Mouse (Mus musculus): ENCODE measurements around the gene Nfkbib. TPM values are rescaled to one million over a fixed set of nuclear protein-coding genes. Genes with fewer than 3 reads are reported as not detected.

Nfkbib gene
- polyA plus RNA-seq, 1 experiment from 2014 or later = 70.2 TPM

GRCm38 (mm10) chr7:28790066-28790806, 22.9 kb upstream of the Nfkbib start:
- ATAC-seq = peak; percentile 65; the same call in 1 of the 2 replicates
- Histone ChIP-seq H3K27ac (ENCODE audit: low read depth, low read length) (no peak overlapping the region), H3K27me3 (replicated peaks; ENCODE audit: control insufficient read depth, insufficient read depth, low read length) (no peaks in the 10 kb centered on the region), H3K4me3 (ENCODE audit: low read length) (no peak overlapping the region), H3K9me3 (ENCODE audit: control insufficient read depth, low read length) (no peaks in the 10 kb centered on the region), H3K36me3 (ENCODE audit: control insufficient read depth, insufficient read depth, low read length) (peaks cover 3% of the 10 kb centered on the region), H3K4me1 (ENCODE audit: control insufficient read depth, insufficient read depth, low read depth, low read length) (no peaks in the 10 kb centered on the region), H3K9ac (ENCODE audit: low read depth, low read length) (no peak overlapping the region), H3K4me2 (ENCODE audit: low read length) (no peak overlapping the region)
- WGBS = 50% methylated on average over 8 of the region's 8 CpGs

GRCm38 (mm10) chr7:28789235-28789634, 21.9 kb upstream of the Nfkbib start:
- Histone ChIP-seq H3K4me3 (ENCODE audit: low read length) (no peak overlapping the region), H3K9me3 (ENCODE audit: control insufficient read depth, low read length) (no peaks in the 10 kb centered on the region), H3K4me2 (ENCODE audit: low read length) (no peak overlapping the region), H3K27ac (ENCODE audit: low read depth, low read length) (no peak overlapping the region), H3K27me3 (replicated peaks; ENCODE audit: control insufficient read depth, insufficient read depth, low read length) (no peaks in the 10 kb centered on the region), H3K9ac (ENCODE audit: low read depth, low read length) (no peak overlapping the region), H3K36me3 (ENCODE audit: control insufficient read depth, insufficient read depth, low read length) (peaks cover 3% of the 10 kb centered on the region), H3K4me1 (ENCODE audit: control insufficient read depth, insufficient read depth, low read depth, low read length) (no peaks in the 10 kb centered on the region)
- no peak for ATAC-seq
- WGBS = 82% methylated on average over 3 of the region's 3 CpGs

GRCm38 (mm10) chr7:28788307-28789195, 21.2 kb upstream of the Nfkbib start, which contains the start of gene Rinl:
Gene Rinl, plus strand, starts transcription at chr7:28788969.
- 75% methylated on average over 5 of the region's 5 CpGs for WGBS
- H3K27ac ChIP-seq (ENCODE audit: low read depth, low read length) = no peak within 1 kb of the TSS
- no peak within 1 kb of the TSS for H3K4me3 ChIP-seq (ENCODE audit: low read length)
- no peaks in the 10 kb centered on the region for H3K4me1 ChIP-seq (ENCODE audit: control insufficient read depth, insufficient read depth, low read depth, low read length)
- H3K36me3 ChIP-seq (ENCODE audit: control insufficient read depth, insufficient read depth, low read length) = peaks cover 3% of the 10 kb centered on the region
- no peak within 1 kb of the TSS for H3K9ac ChIP-seq (ENCODE audit: low read depth, low read length)
- no peaks in the 10 kb centered on the region for H3K9me3 ChIP-seq (ENCODE audit: control insufficient read depth, low read length)
- no peak for ATAC-seq
- no peaks in the 10 kb centered on the region for H3K27me3 ChIP-seq (replicated peaks; ENCODE audit: control insufficient read depth, insufficient read depth, low read length)
- H3K4me2 ChIP-seq (ENCODE audit: low read length) = no peak within 1 kb of the TSS

- H3K4me3 ChIP-seq (ENCODE audit: low read length) = no peak overlapping the region
- H3K9ac ChIP-seq (ENCODE audit: low read depth, low read length) = no peak overlapping the region
- peaks cover 3% of the 10 kb centered on the region for H3K36me3 ChIP-seq (ENCODE audit: control insufficient read depth, insufficient read depth, low read length)
- no peak overlapping the region for H3K4me2 ChIP-seq (ENCODE audit: low read length)
- H3K27ac ChIP-seq (ENCODE audit: low read depth, low read length) = no peak overlapping the region
- no peaks in the 10 kb centered on the region for H3K4me1 ChIP-seq (ENCODE audit: control insufficient read depth, insufficient read depth, low read depth, low read length)
- WGBS = 92% methylated on average over 9 of the region's 9 CpGs
- no peak for ATAC-seq
- H3K27me3 ChIP-seq (replicated peaks; ENCODE audit: control insufficient read depth, insufficient read depth, low read length) = no peaks in the 10 kb centered on the region
- H3K9me3 ChIP-seq (ENCODE audit: control insufficient read depth, low read length) = no peaks in the 10 kb centered on the region
Measured at GRCm38 (mm10) chr7:28787884-28788283, 20.6 kb upstream of the Nfkbib start.

- no peak overlapping the region for H3K4me3 ChIP-seq (ENCODE audit: low read length)
- no peaks in the 10 kb centered on the region for H3K27me3 ChIP-seq (replicated peaks; ENCODE audit: control insufficient read depth, insufficient read depth, low read length)
- no peaks in the 10 kb centered on the region for H3K4me1 ChIP-seq (ENCODE audit: control insufficient read depth, insufficient read depth, low read depth, low read length)
- H3K9me3 ChIP-seq (ENCODE audit: control insufficient read depth, low read length) = no peaks in the 10 kb centered on the region
- no peak overlapping the region for H3K4me2 ChIP-seq (ENCODE audit: low read length)
- ATAC-seq = no peak
- WGBS = 71% methylated on average over 5 of the region's 5 CpGs
- peaks cover 3% of the 10 kb centered on the region for H3K36me3 ChIP-seq (ENCODE audit: control insufficient read depth, insufficient read depth, low read length)
- H3K9ac ChIP-seq (ENCODE audit: low read depth, low read length) = no peak overlapping the region
- H3K27ac ChIP-seq (ENCODE audit: low read depth, low read length) = no peak overlapping the region
Measured at GRCm38 (mm10) chr7:28785161-28785560, 17.8 kb upstream of the Nfkbib start.

- no peak for ATAC-seq
- Histone ChIP-seq H3K4me3 (ENCODE audit: low read length) (no peak overlapping the region), H3K9ac (ENCODE audit: low read depth, low read length) (no peak overlapping the region), H3K36me3 (ENCODE audit: control insufficient read depth, insufficient read depth, low read length) (no peaks in the 10 kb centered on the region), H3K27me3 (replicated peaks; ENCODE audit: control insufficient read depth, insufficient read depth, low read length) (no peaks in the 10 kb centered on the region), H3K4me2 (ENCODE audit: low read length) (no peak overlapping the region), H3K4me1 (ENCODE audit: control insufficient read depth, insufficient read depth, low read depth, low read length) (no peaks in the 10 kb centered on the region), H3K9me3 (ENCODE audit: control insufficient read depth, low read length) (no peaks in the 10 kb centered on the region), H3K27ac (ENCODE audit: low read depth, low read length) (no peak overlapping the region)
- WGBS = 88% methylated on average over 8 of the region's 8 CpGs
Measured at GRCm38 (mm10) chr7:28781261-28781663, 13.9 kb upstream of the Nfkbib start.

GRCm38 (mm10) chr7:28780857-28781256, 13.5 kb upstream of the Nfkbib start:
- no peaks in the 10 kb centered on the region for H3K27me3 ChIP-seq (replicated peaks; ENCODE audit: control insufficient read depth, insufficient read depth, low read length)
- no peaks in the 10 kb centered on the region for H3K36me3 ChIP-seq (ENCODE audit: control insufficient read depth, insufficient read depth, low read length)
- H3K4me3 ChIP-seq (ENCODE audit: low read length) = no peak overlapping the region
- no peaks in the 10 kb centered on the region for H3K9me3 ChIP-seq (ENCODE audit: control insufficient read depth, low read length)
- ATAC-seq = no peak
- WGBS = 78% methylated on average over 7 of the region's 7 CpGs
- H3K4me1 ChIP-seq (ENCODE audit: control insufficient read depth, insufficient read depth, low read depth, low read length) = no peaks in the 10 kb centered on the region
- H3K27ac ChIP-seq (ENCODE audit: low read depth, low read length) = no peak overlapping the region
- no peak overlapping the region for H3K9ac ChIP-seq (ENCODE audit: low read depth, low read length)
- no peak overlapping the region for H3K4me2 ChIP-seq (ENCODE audit: low read length)

- 45% methylated on average over 6 of the region's 6 CpGs for WGBS
- peak; percentile 67 for ATAC-seq
- Histone ChIP-seq H3K9ac (ENCODE audit: low read depth, low read length) (no peak overlapping the region), H3K9me3 (ENCODE audit: control insufficient read depth, low read length) (no peaks in the 10 kb centered on the region), H3K27ac (ENCODE audit: low read depth, low read length) (no peak overlapping the region), H3K4me3 (ENCODE audit: low read length) (no peak overlapping the region), H3K4me1 (ENCODE audit: control insufficient read depth, insufficient read depth, low read depth, low read length) (no peaks in the 10 kb centered on the region), H3K27me3 (replicated peaks; ENCODE audit: control insufficient read depth, insufficient read depth, low read length) (no peaks in the 10 kb centered on the region), H3K4me2 (ENCODE audit: low read length) (no peak overlapping the region), H3K36me3 (ENCODE audit: control insufficient read depth, insufficient read depth, low read length) (no peaks in the 10 kb centered on the region)
Measured at GRCm38 (mm10) chr7:28780067-28780658, 12.9 kb upstream of the Nfkbib start.

- 89% methylated on average over 9 of the region's 9 CpGs for WGBS
- Histone ChIP-seq H3K9me3 (ENCODE audit: control insufficient read depth, low read length) (no peaks in the 10 kb centered on the region), H3K27ac (ENCODE audit: low read depth, low read length) (no peak overlapping the region), H3K4me1 (ENCODE audit: control insufficient read depth, insufficient read depth, low read depth, low read length) (no peaks in the 10 kb centered on the region), H3K4me3 (ENCODE audit: low read length) (no peak overlapping the region), H3K9ac (ENCODE audit: low read depth, low read length) (no peak overlapping the region), H3K27me3 (replicated peaks; ENCODE audit: control insufficient read depth, insufficient read depth, low read length) (no peaks in the 10 kb centered on the region), H3K36me3 (ENCODE audit: control insufficient read depth, insufficient read depth, low read length) (no peaks in the 10 kb centered on the region), H3K4me2 (ENCODE audit: low read length) (no peak overlapping the region)
- ATAC-seq = no peak
Measured at GRCm38 (mm10) chr7:28778825-28779224, 11.5 kb upstream of the Nfkbib start.

Measured in hindbrain, embryonic 16.5 days (tissue).